14 mouse cellular contexts compared by ENCODE assay signal in genomic region chr13:48760855-48761436, GRCm38 (mm10).
"Had no signal": no experiment of that assay in that cellular context is flagged by ENCODE, and none has a peak within 500 bp of the region (broad histone marks: within the 10 kb centered on the region; RNA-seq: fewer than 3 reads in every experiment).

No protein-coding gene starts in this region.

- H3K27ac ChIP-seq: kidney, embryonic 15.5 days; left cerebral cortex, adult 2 months; liver, embryonic 15.5 days; macrophage; midbrain, embryonic 12.5 days had no signal

- H3K27me3 ChIP-seq: kidney, embryonic 15.5 days; liver, embryonic 15.5 days had no signal

- ATAC-seq: inflammation-experienced regulatory T-cells, adult 6 months; midbrain, embryonic 16.5 days had no signal

- H3K36me3 ChIP-seq: kidney, embryonic 15.5 days; liver, embryonic 15.5 days; midbrain, embryonic 12.5 days had no signal

- H3K4me3 ChIP-seq: kidney, embryonic 15.5 days; left cerebral cortex, adult 2 months; liver, embryonic 15.5 days; megakaryocyte, embryonic 14.5 days; midbrain, embryonic 12.5 days had no signal

- H3K4me2 ChIP-seq: kidney, embryonic 15.5 days; liver, embryonic 15.5 days; midbrain, embryonic 12.5 days had no signal

- DNase-seq: kidney, adult 2 months; kidney, postnatal 14 days; lung, adult 2 months; lung, postnatal 10 days; right cerebral cortex, postnatal 25 days; thymus, postnatal 4 days had no signal

- H3K9me3 ChIP-seq: kidney, embryonic 15.5 days; liver, embryonic 15.5 days; megakaryocyte, embryonic 14.5 days; midbrain, embryonic 12.5 days had no signal

- H3K4me1 ChIP-seq: kidney, embryonic 15.5 days; liver, embryonic 15.5 days; megakaryocyte, embryonic 14.5 days had no signal

- H3K9ac ChIP-seq: kidney, embryonic 15.5 days; liver, embryonic 15.5 days; midbrain, embryonic 12.5 days had no signal
